Mouse (Mus musculus): ENCODE data around the gene Dupd1.

DNA sequence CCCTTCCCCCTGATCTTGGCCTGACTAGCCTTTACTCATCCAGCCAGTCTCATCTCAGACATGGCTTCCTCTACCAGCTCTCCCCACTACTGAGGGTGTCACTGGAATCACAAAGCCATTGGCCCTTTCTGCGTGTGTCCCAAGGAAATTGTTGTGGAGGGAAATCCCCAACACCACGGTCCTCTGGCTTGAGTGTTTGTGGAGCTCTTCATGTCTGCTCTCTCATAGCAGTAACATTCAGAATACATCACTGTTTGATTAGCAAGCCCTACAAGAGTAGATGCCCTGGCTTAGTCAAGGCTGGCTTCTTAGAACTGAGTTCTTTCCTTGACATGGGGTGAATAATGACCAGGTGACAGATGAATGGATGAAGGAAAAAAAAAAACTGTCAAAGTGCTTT lies 32.5 kb upstream of the Dupd1 start:
- no peak for TF ChIP-seq CTCF (IDR thresholded peaks at IDR 0.05; ENCODE audit: borderline replicate concordance, insufficient read depth, low read depth, low read length)
- no peak for TF ChIP-seq POLR2A (IDR thresholded peaks at IDR 0.05; ENCODE audit: borderline replicate concordance, insufficient read depth, low read length)
